Mouse (Mus musculus) v-Abl transformed pro-B cells (cell line): ENCODE results near the gene Myt1l.

ENCODE experiments used
- in situ Hi-C, 2 experiments: fragments of 400-800 bp; cut with MboI; formaldehyde crosslinking; loops; one replicate each; pipeline ENCODE4 v1.15.1; 2025; ENCODE audit not compliant: unreplicated experiment in 2 of 2

Myt1l gene

DNA sequence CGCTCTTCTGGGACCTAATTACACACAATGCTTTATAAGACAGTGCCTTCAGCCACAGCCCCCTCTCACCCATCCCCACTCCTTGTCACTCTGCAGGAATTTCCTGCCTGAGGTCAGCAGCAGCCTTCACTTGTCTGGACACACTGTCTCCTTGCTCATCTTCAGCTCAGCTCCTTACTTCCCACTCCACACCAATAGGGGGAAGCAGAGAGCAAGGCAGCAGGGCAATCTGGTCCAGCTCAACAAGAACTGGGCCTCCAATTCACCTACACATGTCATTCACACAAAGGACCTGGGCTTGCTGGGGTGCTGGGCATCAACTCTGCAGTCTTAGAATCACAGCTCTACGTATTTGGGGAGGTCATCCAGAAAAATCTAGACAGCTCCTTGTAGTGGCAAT is 33.0 kb downstream of the Myt1l start:
- in situ Hi-C loops = no loop called here

DNA sequence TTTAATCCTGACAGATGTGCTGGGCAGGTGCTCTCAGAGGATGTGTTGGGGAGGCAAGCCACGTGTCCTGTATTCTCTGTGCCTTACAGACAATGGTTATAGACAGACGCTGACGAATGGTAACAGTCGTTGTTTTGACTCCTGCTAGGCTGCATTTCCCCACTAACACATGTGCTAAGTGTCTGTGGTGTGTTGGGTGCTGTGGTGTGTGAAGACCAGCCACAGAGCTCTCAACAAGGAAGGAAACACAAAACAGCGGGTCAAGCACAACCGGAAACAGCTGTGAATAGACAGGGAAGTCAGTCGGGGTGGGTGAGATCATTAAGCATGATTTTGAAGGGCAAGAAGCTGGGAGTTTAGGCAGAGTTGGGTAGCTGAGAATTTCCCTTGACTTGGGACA is 41.1 kb downstream of the Myt1l start:
- in situ Hi-C loops = no loop called here

DNA sequence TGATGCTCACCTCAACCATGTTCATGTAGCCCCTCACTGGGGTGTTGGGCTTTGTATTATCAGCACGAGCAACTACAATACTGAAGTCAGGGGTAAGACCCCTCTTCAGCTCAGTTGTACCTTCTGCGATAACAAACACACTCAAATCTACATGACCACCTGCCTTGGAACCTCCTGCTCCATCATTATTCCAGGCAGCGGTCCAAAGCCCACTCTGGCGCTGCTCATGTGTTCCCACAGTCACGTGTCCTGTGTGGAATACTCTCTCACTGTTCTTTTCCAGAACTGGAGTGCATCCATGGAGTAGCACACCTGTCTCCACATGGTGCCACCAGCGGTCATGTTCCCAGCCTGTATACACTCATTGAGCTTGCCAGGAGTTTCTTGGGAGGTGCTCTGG is 42.2 kb downstream of the Myt1l start:
- in situ Hi-C loops = no loop called here

DNA sequence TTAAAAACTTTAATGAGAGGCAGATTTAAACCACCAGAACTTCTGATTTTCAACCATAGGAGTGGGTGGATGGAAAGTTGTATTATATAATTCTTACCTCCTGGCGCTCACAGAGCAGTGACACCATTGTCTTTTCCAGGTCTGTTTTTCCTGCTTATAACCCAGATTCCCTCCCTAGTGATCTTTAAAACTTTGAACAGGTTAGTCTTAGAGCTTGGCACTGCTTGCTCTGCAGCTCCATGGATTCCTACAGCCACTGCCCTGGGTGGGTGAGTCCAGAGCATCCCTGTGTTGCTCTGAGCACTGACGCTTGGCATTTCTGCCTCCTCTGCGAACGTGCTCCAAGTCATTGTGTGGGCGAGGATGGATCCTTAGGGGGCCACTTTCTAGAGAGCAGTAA is 43.4 kb downstream of the Myt1l start:
- in situ Hi-C loops = no loop called here

DNA sequence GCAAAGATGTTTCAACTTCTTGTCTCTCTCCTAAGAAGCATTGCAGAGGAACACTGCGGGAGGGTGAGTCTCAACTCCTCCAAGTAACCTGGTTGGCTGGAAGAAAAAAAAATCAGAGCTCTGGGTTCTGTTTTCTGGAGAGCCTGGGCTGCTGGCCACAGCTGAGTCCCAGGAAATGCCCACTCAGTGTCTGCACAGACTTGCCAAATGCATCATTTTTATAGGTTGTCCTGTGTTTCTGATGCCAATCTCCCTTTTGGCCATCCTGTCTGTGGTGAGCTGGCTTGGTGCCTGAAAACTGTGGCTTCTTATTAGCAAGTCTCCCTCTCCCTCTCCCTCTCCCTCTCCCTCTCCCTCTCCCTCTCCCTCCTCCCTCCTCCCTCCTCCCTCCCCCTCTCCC is 65.6 kb downstream of the Myt1l start:
- in situ Hi-C loops = no loop called here

DNA sequence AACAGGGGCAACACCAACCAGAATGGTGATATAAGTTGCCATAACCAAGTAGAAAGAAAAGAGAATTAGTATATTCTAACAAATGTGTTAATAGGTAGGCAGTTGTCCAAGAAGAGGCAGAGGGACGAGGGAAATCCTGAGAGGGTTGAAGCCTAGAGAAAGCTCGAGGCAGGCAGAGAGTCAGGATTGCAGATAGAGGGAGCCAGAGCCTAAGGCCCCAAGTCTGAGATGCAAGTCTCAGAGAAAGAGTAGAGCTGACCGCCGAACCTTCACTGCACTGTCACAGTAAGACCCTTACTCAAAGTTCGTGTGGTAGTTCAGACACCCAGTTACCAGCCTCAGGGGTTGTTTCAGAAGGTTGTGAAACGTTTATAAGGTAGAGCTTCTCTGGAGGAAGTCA is 71.7 kb downstream of the Myt1l start:
- in situ Hi-C loops = no loop called here

DNA sequence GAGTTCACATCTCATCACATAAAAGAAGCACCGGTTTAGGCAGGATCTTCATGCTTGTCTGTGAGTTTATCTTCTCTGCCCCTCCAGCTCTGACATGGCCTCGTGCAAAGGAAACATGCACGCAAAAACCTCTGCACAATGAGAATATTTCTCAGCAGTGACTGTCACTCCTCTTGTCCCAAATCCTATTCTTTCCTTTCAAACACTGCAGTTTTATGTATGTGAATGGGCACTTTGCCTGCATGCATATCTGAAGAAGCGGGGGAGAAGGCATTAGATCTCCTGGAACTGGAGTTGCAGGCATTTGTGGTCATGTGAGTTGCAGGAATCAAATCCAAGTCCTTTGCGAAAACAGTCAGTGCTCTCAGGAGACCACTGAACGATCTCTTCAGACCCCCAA is 73.0 kb downstream of the Myt1l start:
- in situ Hi-C loops = no loop called here

DNA sequence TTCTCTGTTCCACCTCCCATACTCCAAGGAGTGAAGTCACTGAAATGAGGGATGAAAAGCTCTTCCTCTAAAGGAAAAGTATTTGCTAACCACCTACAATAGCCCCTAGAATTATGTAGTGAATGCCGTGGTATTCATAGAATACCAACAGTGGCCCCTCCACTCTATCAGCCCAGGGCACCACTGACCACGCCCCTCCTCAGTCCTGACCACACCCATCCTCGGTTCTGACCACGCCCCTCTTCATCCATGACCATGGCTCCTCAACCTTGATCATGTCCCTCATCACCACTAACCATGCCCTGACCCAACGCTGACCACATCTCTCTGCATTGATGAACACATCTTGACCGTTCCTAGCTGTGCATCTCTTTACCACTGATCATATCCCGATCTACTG is 76.5 kb downstream of the Myt1l start:
- in situ Hi-C loops = no loop called here

DNA sequence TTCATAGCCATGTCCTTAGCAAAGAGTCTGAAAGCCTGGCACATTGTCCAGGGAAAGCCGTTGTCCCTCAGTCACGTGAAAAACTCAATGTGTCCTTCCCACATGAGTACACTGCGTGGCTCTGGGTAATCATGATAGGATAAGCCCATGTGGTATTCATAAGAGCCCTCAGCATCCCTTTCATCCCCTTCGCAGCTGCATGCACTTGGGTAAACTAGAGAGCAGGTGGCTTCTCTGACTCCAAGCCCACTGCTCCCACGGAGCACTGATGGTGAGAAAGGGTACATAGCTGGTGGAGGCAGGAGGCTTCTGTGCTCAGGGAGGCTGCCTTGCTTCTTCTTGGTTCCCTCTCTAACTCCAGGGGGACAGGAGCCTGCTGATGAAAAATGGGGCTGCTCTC is 76.9 kb downstream of the Myt1l start:
- in situ Hi-C loops = no loop called here

DNA sequence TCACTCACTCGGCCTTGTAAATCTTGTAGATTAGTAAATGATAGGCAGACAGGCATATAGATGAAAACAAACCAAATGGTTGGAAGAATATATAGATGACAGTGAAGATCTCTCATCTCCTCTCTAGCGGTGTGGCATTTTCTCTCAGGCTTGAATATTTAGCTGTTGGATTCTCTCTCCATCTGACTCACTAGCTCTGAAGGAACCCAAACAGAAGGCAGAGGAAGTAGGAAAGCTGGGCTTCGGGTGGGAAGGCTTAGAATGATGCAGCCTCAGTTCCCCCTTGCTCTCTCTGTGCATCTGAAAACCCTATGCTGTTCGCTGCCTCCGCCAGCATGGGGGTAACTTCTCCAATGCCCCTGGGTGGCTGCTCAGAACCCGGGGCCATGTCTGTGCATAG is 78.0 kb downstream of the Myt1l start:
- in situ Hi-C loops = no loop called here

DNA sequence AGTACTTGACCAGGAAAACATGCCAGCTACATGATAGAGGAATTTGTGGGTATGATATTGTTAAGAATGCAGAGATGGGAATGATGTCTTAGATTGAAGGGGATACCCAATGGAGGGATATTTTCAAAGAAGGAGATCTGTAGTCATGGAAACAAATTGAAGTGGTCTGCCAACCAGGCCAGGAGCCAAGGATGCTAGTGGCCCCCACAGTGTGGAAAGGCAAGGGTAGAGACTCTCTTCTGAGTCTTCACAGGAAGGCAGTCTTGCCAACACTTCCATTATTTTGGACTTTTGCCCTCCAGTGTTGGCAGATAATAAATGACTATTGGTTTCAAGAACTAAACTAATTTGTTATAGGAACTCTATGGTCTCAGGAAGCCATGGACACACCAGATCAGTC is 89.6 kb downstream of the Myt1l start:
- in situ Hi-C loops = no loop called here

DNA sequence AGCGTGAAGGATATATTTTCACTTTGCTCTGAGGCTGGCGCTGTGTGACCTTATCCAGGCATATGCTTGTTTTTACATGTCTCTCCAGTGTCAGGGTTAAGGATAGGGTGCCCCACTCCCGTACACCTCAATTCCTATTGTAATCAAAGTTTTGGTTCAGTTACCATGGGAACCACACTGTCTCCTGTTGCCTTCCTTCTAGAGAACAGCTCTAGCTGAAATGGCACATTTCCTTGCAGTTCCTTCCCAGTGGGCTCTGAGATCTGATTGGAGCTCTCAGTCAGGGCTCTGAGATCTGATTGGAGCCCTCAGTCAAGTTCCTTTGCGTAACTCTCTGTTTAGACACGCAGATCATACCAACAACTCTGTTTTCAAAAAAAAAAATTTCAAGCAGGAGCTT is 93.3 kb downstream of the Myt1l start:
- in situ Hi-C loops = no loop called here

DNA sequence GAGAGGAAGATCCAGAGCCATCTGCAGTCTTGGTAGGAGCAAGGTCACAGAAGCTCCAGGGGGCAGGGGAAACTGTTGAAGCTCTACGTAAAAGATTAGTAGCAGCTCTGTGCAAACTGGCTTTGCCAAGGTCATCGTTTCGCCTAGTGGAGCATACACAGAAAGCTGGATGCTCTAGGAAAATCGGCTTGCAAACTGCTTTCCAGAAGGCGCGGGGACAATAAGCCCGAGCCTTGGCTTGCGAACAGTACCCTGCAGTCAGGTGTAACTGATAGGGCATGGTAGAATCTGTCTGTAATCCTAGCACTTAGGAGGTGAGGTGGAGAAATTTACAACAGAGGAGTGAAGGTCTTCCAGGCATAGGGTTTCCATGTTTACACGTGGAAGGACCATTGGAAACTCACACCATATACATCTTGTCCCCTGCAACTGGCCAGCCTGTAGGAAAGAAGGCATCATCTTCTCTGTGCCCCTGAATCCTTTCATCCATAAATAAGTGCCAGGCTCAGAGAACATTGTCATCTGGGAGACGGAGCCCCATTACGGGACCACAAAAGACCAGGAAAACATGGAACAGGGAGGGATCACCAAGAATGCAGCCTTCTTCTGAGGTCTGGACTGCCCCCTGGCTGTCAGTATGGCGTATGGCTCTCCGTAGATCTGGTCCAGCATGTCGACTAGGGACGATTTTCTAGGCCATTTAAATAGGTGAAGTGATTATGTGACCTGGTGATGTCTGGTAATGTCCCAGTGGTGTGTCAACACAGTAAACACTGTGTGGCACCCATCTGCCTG is 100.0 kb downstream of the Myt1l start:
- in situ Hi-C loops = no loop called here

DNA sequence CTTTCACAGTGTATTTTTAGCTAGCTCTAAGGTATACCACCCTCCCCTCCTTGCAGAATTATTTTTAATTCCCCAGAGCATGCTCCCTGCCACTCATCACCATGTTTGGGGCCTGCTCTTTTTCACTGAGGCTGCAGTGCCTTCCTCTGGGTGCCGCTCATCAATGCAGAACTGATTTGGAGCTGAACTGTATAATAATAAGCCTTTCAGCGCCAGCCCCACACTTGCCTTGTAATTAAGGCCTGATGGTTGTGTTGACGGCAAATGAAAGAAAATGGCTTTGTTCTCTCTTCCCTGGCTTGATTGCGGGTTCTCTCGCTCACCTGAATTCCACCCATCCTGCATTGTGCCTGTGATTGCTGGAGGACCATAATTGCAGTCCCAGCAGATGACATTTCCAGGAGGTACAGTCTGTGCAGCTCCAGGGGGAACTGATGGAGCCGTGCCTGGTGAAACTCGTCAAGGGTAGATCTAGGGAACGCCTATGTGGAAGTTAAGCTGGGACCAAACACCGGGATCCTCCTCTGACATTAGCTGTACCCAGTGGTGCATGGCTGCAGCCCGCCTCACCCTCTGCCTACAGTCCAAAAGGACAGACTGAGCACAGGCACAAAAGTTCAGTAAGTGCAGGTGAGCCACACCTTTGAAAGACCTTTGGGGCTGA is 101.8 kb downstream of the Myt1l start:
- in situ Hi-C loops = no loop called here

DNA sequence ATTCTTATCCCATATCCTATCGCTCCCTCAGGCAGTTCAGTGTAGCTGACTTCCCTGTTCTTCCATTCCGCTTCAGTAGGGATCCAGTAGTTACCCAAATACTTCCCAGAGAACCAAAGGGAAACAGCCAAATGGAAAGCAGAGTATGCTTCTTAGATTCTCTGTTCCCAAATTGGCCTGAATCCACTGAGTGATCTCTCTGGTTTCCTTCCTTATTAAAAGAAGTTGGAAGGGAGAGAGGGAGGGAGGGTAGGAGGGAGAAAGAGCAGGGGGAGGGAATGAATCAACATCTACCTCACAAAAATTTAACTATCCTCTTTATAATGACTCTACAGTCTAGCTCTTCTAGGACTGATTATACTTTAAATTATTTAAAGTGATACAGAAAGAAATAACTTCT is 106.3 kb downstream of the Myt1l start:
- in situ Hi-C loops = no loop called here

DNA sequence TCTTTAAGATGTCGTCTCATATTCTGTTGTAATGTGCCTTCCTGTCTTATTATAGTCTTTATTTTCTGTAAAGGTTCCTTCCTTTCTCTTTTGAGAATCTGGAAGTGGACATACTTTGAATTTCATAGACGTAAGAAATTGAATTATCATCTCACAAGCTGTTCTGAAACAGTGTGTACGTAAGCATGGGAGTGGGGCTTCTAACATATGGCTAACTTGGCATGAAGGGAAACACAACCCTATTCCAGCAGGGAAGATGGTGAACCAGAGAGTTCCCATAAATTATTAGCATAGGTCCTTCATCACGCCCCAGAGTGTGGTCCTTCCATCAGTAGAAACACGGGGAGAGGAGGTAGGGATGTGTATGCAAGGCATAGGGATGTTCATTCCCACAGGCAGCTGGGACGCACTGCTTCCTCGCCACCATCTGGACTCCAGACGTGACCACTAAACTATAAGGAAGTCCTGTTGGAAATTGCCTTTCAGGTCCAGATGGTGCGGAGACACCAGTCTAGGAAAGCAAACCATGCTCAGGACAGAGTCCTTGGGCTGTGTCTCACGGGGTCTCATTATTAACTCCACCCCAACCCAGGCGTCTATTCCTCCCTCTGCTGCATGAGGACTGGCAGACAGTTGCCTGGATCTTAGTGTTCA is 111.5 kb downstream of the Myt1l start:
- in situ Hi-C loops = no loop called here

DNA sequence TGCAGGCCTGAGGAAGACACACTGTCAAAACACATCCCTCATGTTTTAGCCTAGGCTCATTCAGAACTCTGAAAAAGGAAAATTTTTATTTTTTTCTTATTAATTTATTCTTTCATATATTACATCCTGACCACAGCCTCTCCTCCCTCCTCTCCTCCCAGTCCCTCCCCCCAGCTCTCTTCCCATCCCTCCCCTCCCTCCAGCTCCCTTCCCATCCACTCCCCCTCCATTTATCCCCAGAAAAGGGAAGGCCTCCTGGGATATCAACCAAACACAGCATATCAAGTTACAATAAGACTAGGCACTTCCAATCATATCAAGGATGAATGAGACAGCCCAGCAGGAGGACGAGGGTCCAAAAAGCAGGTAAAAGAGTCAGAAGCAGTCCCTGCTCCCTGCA is 112.0 kb downstream of the Myt1l start:
- in situ Hi-C loops = no loop called here

DNA sequence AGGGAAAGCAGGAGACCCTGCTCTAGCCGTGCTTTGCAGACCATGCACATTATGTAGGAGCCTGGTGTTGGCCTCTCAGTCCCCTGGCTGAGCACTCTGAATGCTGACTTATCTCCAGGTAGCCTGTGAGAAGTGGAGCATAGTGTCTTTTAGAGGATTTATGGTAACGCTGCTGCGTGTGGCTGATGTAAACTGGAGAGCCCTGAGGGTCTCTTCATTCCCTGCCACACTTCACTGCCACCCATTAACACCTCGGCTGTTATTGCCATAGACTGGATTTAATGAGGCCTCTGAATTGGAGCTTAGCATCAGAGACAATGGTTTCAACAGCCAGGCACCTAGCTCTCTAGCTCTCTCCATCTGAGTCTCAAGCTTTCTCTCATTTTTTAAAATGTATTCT is 114.7 kb downstream of the Myt1l start:
- in situ Hi-C loops = no loop called here

DNA sequence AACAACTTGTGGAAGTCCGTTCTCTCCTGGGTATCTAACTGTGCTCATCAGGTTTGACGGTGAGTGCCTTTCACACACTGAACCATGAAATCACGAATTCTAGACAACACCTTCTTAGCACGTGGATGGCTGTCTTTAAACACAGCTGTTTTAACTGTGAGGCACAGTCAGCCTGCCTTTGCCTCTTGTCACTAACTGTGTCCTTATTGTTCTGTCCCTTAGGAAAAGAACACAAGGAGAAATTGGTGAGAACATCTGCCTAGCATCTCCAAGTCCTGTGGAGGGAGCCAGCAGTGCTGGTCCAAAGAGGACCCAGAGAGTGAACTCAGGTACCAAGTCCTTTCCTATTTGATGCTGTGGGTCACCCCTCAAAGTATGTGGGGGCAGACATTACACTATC is 115.9 kb downstream of the Myt1l start:
- in situ Hi-C loops = no loop called here

DNA sequence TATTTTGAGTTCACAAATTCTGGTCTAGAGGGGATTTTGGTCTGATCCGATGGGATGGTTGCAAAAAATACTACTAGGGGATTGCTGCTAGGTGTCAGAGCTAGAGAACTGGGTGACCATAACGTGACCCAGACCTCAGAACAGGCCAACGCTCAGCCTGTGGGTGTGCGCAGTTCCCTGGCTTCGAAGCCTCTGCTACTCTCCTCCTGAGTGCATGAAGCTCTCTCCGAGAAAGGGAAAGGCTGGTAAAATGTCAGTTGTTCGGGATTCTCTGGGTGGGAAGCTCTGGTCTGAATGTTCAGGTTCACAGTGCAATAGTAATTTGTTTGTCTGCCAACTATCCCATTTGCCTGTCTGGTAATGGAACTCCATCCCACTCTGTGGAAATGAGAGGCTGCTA is 116.5 kb downstream of the Myt1l start:
- in situ Hi-C loops = no loop called here

DNA sequence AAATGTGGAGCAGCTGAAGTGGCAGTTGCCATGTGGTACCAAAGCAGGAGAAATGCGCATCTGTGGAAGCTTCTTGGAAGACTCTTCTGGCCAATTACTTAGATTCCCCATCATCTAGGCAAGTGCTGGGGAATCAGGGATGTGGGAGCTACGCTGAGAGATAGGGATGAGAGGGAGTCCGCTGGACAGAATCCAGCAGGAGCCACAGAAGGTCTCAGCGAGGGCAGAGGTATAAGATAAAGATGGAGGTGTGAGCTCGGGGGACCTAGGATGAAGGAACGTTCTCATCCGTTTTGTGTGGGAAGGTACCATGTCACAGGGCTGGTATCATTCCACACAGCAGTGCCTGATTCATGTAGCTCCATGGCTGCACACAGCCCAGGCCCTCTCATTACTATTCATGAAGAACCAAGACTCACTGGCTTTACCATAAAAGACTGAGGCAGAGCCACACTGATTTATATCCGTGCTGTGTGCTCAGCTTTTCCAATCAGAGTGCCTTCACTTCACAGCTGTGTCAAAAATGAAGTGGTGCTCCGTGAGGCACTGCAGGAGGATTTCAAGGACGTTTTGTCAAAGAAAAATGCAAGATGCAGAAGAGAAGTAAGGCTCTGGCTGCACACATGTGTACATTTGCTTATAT is 121.4 kb downstream of the Myt1l start:
- in situ Hi-C loops = no loop called here

DNA sequence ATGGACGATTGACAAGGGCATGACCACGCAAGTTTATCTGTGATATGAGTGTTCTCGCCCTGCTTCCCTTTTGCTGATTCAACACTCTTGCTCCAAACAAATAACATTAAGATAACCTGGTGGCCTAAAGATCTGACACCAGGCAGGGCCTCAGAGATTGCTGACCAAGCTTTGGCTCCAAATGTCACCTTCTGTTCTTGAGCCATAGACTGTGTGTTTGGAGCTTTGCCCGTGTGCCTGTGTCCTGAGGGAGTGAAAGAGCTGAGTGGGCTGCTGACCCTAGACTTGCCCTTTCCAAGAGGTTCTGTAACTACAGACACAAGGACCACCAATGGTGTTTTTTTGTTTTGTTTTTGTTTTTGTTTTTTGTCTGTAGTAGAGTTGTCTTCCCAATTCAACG is 124.3 kb downstream of the Myt1l start:
- in situ Hi-C loops = no loop called here
